Mouse (Mus musculus): ENCODE measurements around the gene Tjp2.
A peak's percentile ranks its signal among the peaks of the same experiment; 100 is the strongest.

Tjp2 gene

DNA sequence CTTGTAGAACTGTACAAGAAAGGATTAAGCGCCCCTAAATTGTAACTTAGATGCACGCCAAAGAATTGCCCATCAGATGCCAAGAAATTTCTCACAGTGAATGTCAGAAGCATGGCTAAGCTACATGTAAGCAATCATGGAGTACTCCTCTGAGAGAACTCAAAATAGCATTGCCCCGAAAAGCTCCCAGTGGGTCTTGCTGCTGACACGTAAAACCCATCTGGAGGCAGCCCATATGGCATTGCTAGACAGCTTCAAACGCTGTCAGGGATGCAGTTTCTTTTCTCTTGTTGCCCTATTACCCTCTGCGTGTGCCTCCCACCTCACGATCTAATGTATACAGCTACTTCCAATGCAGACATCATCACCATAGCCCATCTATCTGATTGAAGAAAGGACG is 166.0 kb downstream of the Tjp2 start:
- DNase-seq (ENCODE audit: low spot score), result no peak

DNA sequence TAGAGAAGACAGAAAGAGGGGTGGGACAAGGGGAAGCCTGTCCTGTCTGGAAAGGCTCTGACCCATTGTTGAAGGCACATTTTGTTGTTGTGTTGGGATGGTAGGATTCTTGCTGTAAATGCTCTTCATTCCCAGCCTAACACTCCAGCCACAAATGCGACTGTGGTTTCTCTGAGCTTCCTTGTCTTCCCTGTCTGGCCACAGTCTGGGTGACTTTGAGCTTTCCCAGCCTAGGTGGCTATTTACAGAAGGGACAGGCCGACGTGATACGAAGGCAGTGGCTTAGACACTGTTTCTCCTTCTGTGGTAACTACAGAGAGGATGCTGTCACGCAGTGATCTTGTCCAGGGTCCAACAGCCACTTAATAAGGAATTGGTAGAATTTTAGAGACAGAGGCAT is 166.8 kb downstream of the Tjp2 start:
- peak; percentile 8 for DNase-seq (ENCODE audit: low spot score)

DNA sequence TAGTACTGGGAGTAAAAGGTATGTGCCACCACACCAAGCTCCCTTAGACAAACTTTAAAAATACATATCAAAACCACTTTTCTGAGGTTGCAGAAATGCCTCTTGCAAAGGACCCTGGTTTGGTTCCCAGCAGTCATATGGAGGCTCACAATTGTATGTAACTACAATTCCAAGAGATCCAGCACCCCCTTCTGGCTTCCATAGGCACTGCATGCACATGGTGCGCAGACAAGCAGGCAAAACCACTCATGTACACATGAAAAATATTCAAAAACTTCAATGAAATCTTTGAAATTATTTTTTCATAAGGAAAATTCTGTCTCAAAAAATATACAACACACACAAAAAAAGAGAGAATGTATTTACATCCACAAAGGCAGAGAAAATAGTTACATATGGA is 167.9 kb downstream of the Tjp2 start:
- DNase-seq (ENCODE audit: low spot score), result no peak

DNA sequence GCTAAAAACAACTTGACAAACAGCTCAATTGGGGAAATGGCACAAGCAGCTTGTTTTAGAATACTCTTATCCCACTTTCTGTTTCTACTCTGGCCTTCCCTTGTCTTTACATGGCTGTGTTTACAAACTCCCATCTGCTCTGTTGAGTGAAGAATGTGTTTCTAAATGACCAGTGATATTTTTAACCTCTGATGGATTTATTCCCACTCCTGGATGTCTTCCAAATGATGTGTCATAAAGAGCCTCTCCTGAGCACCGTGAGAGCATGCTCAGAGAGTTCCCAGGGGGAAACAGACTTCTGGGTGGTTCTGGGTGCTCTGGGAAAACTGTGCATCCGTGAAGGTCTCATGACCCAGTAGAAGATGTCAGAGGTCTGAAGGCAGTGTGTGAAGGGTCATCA is 169.9 kb downstream of the Tjp2 start:
- DNase-seq (ENCODE audit: low spot score), result no peak

DNA sequence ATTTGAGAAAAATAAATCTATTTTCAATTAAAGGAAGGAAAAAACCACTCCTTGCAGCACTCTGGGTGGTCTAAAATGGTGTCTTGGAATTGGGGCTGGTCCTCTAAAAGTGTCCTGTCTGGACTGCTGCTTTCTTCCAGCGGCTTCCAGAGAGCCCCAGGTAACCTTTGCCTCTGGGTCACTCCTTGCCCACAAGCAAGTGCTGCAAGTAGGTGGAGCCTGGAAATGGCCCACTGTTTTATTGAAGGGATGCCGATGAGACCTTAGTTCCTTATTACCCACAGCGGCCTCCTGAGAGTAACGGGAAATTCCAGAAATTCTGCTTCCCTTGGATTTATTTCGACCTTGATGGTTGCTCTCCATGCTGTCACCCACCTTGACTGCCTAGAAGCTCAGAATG is 170.6 kb downstream of the Tjp2 start:
- DNase-seq (ENCODE audit: low spot score), result no peak

DNA sequence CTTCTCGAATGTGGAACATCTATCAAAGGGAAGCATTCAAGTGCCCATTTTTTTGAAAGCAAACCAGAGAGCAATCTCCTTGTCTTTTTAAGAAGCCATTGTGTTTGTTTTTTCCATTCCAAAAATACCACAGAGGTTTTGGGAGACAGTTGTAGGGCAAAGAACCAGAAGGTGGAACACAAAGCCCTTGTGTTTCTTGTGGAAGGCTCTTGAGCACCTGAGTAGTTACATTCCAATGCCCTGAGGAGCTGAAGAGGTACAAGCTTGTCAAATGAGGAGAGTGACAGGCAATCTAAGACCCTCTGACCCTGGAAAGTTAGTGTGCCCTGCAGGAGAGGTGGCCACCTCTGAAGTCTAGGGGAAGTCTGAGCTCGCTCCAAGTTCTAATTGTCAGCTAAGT is 174.3 kb downstream of the Tjp2 start:
- no peak for DNase-seq (ENCODE audit: low spot score)

DNA sequence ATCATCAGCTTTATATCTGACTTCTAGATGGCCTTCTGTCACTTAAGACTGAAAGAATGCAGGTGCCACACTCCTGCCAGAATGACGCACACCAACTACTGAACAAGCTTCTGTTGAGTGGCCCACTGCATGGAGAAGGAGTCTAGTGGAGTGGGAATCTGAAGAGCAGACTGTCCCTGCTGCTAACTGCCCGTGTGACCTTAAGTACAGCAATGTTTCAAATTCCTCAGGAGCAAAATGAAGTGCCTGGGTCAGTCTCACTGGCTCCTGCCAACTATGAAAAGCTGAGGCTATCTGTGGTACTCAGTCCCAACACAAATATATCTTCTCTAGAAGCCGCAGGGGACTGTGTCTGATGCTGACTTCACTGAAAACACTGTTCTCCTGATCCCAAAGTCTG is 175.5 kb downstream of the Tjp2 start:
- no peak for DNase-seq (ENCODE audit: low spot score)

DNA sequence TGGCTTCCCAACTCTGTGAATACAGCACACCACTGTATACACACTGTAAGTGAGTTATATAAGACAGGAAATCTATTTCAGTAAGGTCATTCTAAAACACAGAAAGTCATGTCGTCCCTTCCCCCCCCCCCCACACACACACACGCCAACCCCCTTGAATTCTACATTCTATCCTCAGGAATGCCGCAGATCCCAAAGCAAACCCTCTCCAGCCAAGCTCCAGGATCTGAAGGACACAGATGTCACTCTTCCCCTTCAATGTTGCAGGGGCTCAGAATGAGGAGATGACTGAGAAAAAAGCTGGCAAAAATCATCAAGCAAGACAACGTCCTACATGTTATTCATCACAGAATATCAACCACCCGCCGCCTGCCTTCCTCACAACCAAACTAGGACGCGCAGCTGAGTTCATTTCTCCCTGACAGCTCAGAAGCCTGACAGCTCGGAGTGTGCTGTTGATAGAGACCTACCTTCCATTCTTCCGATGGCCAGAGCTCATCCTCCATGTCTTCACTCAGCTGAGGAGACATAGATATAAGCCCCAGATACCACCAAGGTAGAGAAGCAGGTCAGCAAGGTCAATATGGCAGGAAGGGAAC is 178.3 kb downstream of the Tjp2 start:
- no peak for DNase-seq (ENCODE audit: low spot score)
